Mouse (Mus musculus) kidney, adult 2 months (tissue): ENCODE measurements around the gene Gnb1. TPM values are rescaled to one million over a fixed set of nuclear protein-coding genes. Genes with fewer than 3 reads are reported as not detected.

Experiments
- DNase-seq: peaks from one replicate; pipeline ENCODE4 v3.0.0; 2021
- H3K27ac ChIP-seq: fragments of 200-500 bp; 2 replicates; pipeline ENCODE4 v1.5.1; 2012; ENCODE audit warnings: low read depth, low read length, control low read depth, inconsistent platforms; ENCODE audit not compliant: insufficient read depth
- H3K27me3 ChIP-seq: fragments of 200-500 bp; replicated peaks from 2 replicates; pipeline ENCODE4 v1.6.1; 2012; ENCODE audit warnings: mild to moderate bottlenecking, moderate library complexity, low read length, inconsistent platforms; ENCODE audit not compliant: control insufficient read depth, insufficient read depth
- H3K36me3 ChIP-seq: fragments of 200-500 bp; 2 replicates; pipeline ENCODE4 v1.6.1; 2012; ENCODE audit warnings: mild to moderate bottlenecking, moderate library complexity, low read length, inconsistent platforms; ENCODE audit not compliant: control insufficient read depth, insufficient read depth
- H3K4me1 ChIP-seq: fragments of 200-500 bp; 2 replicates; pipeline ENCODE4 v1.6.1; 2011; ENCODE audit warnings: low read length; ENCODE audit not compliant: control insufficient read depth, insufficient read depth
- H3K4me3 ChIP-seq: fragments of 200-500 bp; 2 replicates; pipeline ENCODE4 v1.5.1; 2011; ENCODE audit warnings: mild to moderate bottlenecking, low read depth, low read length, control low read depth; ENCODE audit not compliant: insufficient read depth
- CTCF ChIP-seq: fragments of 200-500 bp; conservative IDR thresholded peaks from 2 replicates; pipeline ENCODE4 v1.5.1; 2011; ENCODE audit warnings: low read depth, mild to moderate bottlenecking, control low read depth, low read length, moderate library complexity, mixed read lengths; ENCODE audit not compliant: insufficient read depth, insufficient read length
- POLR2A ChIP-seq: fragments of 200-500 bp; IDR thresholded peaks from one replicate; pipeline ENCODE4 v1.6.1; 2011; ENCODE audit warnings: low read depth, low read length, control low read depth
- WGBS: fragments of 180-500 bp; shearing (Covaris S2); methylation state at CpG from one replicate; pipeline ENCODE4 v1.1.7; 2018; 5-methylcytosine and 5-hydroxymethylcytosine counted together
- polyA plus RNA-seq: library from polyadenylated mRNA; depleted of rRNA; stranded (reverse); fragments of >200 nt; gene quantifications from 2 replicates; pipeline ENCODE4 v1.2.3, GENCODE M21; 2012; rRNA removed

The Gnb1 gene
- 399 and 462 TPM in 2 replicates for polyA plus RNA-seq

GRCm38 (mm10) chr4:155490990-155491504 lies at the start of gene Gnb1:
Gene Gnb1, plus strand, starts transcription at chr4:155491361.
- H3K4me1 ChIP-seq = peaks cover 25% of the 10 kb centered on the region
- H3K27ac ChIP-seq = peak within 1 kb of the TSS; percentile 86
- WGBS = 1% methylated on average over 59 of the region's 60 CpGs
- no peaks in the 10 kb centered on the region for H3K36me3 ChIP-seq
- H3K4me3 ChIP-seq = peak within 1 kb of the TSS; percentile 73
- H3K27me3 ChIP-seq = no peaks in the 10 kb centered on the region
- no peak for TF ChIP-seq POLR2A
- TF ChIP-seq CTCF = no peak
- DNase-seq = peak; percentile 95

- H3K27me3 ChIP-seq = no peaks in the 10 kb centered on the region
- TF ChIP-seq POLR2A = no peak
- TF ChIP-seq CTCF = no peak
- no peaks in the 10 kb centered on the region for H3K36me3 ChIP-seq
- no peak overlapping the region for H3K4me3 ChIP-seq
- no peaks in the 10 kb centered on the region for H3K4me1 ChIP-seq
- no peak overlapping the region for H3K27ac ChIP-seq
- no peak for DNase-seq
- 68% methylated on average over 3 of the region's 3 CpGs for WGBS
Measured at GRCm38 (mm10) chr4:155442808-155443207, 48.4 kb upstream of the Gnb1 start.

- no peak for DNase-seq
- TF ChIP-seq POLR2A (no peak), CTCF (no peak)
- Histone ChIP-seq H3K4me3 (no peak overlapping the region), H3K27ac (no peak overlapping the region), H3K4me1 (no peaks in the 10 kb centered on the region), H3K36me3 (no peaks in the 10 kb centered on the region), H3K27me3 (no peaks in the 10 kb centered on the region)
- 45% methylated on average over 10 of the region's 10 CpGs for WGBS
Measured at GRCm38 (mm10) chr4:155451597-155451996, 39.6 kb upstream of the Gnb1 start.

DNA sequence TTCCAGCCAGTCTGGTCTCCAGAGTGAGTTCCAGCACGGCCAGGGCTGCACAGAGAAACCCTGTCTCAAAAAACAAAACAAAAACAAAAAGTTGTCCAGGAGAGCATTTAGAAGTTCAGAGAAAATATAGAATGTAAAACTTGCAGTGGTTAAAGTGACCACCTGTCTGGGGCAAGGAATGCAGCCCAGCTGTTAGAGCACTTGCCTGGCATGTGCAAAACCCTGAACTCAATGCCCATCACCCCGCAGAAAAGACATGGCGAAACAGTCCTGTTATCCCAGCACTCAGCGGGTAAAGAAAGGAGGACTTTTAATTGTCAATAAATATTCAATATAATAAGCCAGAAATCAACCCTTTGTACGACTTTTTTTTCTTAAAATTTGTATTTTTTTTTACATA lies 32.6 kb upstream of the Gnb1 start:
- no peaks in the 10 kb centered on the region for H3K4me1 ChIP-seq
- no peaks in the 10 kb centered on the region for H3K36me3 ChIP-seq
- 85% methylated on average over 5 of the region's 5 CpGs for WGBS
- no peak for TF ChIP-seq POLR2A
- TF ChIP-seq CTCF = no peak
- H3K27ac ChIP-seq = no peak overlapping the region
- no peak for DNase-seq
- H3K27me3 ChIP-seq = no peaks in the 10 kb centered on the region
- H3K4me3 ChIP-seq = no peak overlapping the region

GRCm38 (mm10) chr4:155463050-155463449 lies 28.1 kb upstream of the Gnb1 start:
- no peak for TF ChIP-seq CTCF
- TF ChIP-seq POLR2A = no peak
- 47% methylated on average over 13 of the region's 13 CpGs for WGBS
- H3K4me3 ChIP-seq = no peak overlapping the region

DNA sequence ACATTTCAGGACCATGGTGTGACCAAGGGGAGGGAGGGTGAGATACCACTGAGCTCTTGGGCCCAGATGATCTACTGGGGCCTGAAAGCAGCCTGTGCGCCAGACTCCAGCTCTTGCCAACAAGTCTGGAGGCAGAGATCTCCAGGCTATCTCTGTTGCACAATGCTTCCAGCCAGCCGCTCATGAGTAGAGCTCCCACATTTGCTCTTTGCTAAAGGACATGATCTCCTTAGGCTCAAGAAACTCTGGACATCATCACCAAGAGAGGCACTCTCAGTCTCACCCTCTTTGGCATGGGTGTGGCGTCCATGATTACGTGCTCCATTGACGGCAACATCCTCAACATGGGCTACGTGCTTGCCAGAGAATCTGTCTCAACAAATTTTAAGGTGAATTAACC lies 27.6 kb upstream of the Gnb1 start:
- H3K27ac ChIP-seq = no peak overlapping the region
- WGBS = 86% methylated on average over 6 of the region's 6 CpGs
- H3K36me3 ChIP-seq = no peaks in the 10 kb centered on the region
- no peaks in the 10 kb centered on the region for H3K27me3 ChIP-seq
- no peak for TF ChIP-seq POLR2A
- H3K4me1 ChIP-seq = no peaks in the 10 kb centered on the region
- DNase-seq = no peak
- H3K4me3 ChIP-seq = no peak overlapping the region

More at GRCm38 (mm10) chr4:155463050-155463449, 28.1 kb upstream of the Gnb1 start:
- Histone ChIP-seq H3K4me1 (no peaks in the 10 kb centered on the region), H3K27me3 (no peaks in the 10 kb centered on the region), H3K27ac (no peak overlapping the region), H3K36me3 (no peaks in the 10 kb centered on the region)
- peak; percentile 54 for DNase-seq

GRCm38 (mm10) chr4:155464061-155464460 lies 27.1 kb upstream of the Gnb1 start:
- TF ChIP-seq CTCF = no peak
- TF ChIP-seq POLR2A = no peak
- Histone ChIP-seq H3K27ac (no peak overlapping the region), H3K4me1 (peaks cover under 1% of the 10 kb centered on the region; the same call in 1 of the 2 replicates), H3K36me3 (no peaks in the 10 kb centered on the region), H3K4me3 (no peak overlapping the region), H3K27me3 (no peaks in the 10 kb centered on the region)
- 75% methylated on average over 4 of the region's 4 CpGs for WGBS
- no peak for DNase-seq

DNA sequence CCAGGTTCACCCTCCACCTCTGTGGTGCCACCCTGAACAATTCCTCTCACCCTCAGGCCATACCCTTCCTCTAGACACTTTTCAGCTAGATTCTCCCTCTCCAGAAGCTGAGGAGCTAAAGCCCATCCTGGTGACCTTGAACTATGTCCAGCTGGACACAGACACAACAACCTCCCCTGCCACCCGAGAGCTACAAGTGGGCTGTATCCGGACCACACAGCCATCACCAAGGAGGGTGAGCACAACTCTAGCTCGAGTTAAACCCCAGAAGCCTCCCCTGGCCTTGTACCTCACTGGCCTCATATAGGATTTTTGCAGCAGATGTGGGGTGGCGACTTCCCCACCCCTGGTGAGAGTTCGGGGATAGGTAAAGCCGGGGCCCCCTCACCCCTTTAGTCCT lies 25.6 kb upstream of the Gnb1 start:
- 73% methylated on average over 6 of the region's 6 CpGs for WGBS
- H3K27ac ChIP-seq = no peak overlapping the region
- no peak overlapping the region for H3K4me3 ChIP-seq
- H3K36me3 ChIP-seq = no peaks in the 10 kb centered on the region
- no peaks in the 10 kb centered on the region for H3K27me3 ChIP-seq
- TF ChIP-seq POLR2A (no peak), CTCF (no peak)
- DNase-seq = no peak
- peaks cover 5% of the 10 kb centered on the region; the same call in 1 of the 2 replicates for H3K4me1 ChIP-seq
